Comparison of ENCODE assay signal across 14 mouse cellular contexts in the genomic region with DNA sequence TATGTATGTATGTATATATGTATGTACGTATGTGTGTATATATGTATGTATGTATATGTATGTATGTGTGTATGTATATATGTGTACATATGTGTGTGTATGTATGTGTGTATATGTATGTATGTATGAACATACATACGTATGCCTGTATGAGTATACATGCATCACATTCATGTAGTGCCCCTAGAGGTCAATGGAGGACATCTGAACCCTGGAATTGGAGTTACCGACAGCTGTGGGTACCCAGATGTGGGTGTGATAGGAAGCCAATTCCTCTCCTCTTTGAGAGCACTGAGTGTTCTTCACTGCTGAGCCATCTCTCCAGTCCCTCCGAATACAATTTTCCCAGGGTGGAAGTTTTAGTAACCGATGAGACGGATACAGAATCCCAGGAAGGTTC.
"Had no signal": no experiment of that assay in that cellular context is flagged by ENCODE, and none has a peak within 500 bp of the region (broad histone marks: within the 10 kb centered on the region; RNA-seq: fewer than 3 reads in every experiment).

No protein-coding gene starts in this region.

- H3K27me3 ChIP-seq: lung, embryonic 15.5 days; midbrain, embryonic 13.5 days; neural tube, embryonic 12.5 days; stomach, embryonic 15.5 days had no signal

- H3K4me3 ChIP-seq: liver, embryonic 12.5 days; lung, embryonic 15.5 days; midbrain, embryonic 13.5 days; neural tube, embryonic 12.5 days; stomach, embryonic 15.5 days had no signal

- H3K9me3 ChIP-seq: liver, embryonic 12.5 days; lung, embryonic 15.5 days; midbrain, embryonic 13.5 days; neural tube, embryonic 12.5 days; stomach, embryonic 15.5 days had no signal

- H3K36me3 ChIP-seq: liver, embryonic 12.5 days; lung, embryonic 15.5 days; midbrain, embryonic 13.5 days; neural tube, embryonic 12.5 days; stomach, embryonic 15.5 days had no signal

- DNase-seq: lung, adult 2 months; lung, postnatal 10 days; right cerebral cortex, postnatal 14 days; thymus, adult 2 months; thymus, postnatal 25 days had no signal

- H3K4me1 ChIP-seq: stomach, embryonic 15.5 days had no signal

- ATAC-seq: liver, embryonic 12.5 days; midbrain, embryonic 13.5 days; midbrain, embryonic 16.5 days had no signal

- H3K4me2 ChIP-seq: liver, embryonic 12.5 days; lung, embryonic 15.5 days; midbrain, embryonic 13.5 days; neural tube, embryonic 12.5 days; stomach, embryonic 15.5 days had no signal

- H3K9ac ChIP-seq: liver, embryonic 12.5 days; liver, embryonic 14.5 days; lung, embryonic 15.5 days; midbrain, embryonic 13.5 days; neural tube, embryonic 12.5 days; stomach, embryonic 15.5 days had no signal

- H3K27ac ChIP-seq: liver, embryonic 12.5 days; liver, embryonic 14.5 days; lung, embryonic 15.5 days; macrophage; midbrain, embryonic 13.5 days; neural tube, embryonic 12.5 days; stomach, embryonic 15.5 days; stomach, postnatal 0 days had no signal
